Mouse (Mus musculus): ENCODE measurements around the gene Hoxc5. TPM values are rescaled to one million over a fixed set of nuclear protein-coding genes. Genes with fewer than 3 reads are reported as not detected.

Hoxc5 gene
- polyA plus RNA-seq, 1 experiment: 1.6 TPM

DNA sequence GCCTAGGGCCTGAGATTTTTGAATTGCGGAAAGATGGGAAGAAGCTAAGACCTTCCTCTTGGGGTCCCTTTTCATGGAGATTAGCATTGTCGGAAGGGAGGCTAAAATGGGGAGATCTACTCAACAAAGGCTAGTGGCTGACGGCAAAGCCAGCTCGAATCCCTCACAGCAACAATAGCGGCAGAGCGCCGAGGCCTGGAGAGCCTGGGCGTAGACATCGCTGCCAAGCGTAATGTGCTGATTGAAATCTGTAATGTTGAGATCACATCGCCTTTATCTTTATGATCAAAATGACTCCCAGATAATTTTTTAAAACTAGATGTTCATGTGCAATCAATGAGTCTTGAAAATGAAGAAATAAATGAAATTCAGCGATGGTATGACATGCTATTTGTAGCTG is 32.8 kb upstream of the Hoxc5 start:
- H3K79me2 ChIP-seq (ENCODE audit: control insufficient read depth, insufficient read depth): no peaks in the 10 kb centered on the region
- H3K79me3 ChIP-seq (ENCODE audit: low read depth): no peaks in the 10 kb centered on the region
- no peaks in the 10 kb centered on the region for H3K36me3 ChIP-seq (ENCODE audit: control insufficient read depth, insufficient read depth)
- no peak overlapping the region for H3K4me3 ChIP-seq (ENCODE audit: insufficient read depth, poor library complexity, severe bottlenecking)
- no peaks in the 10 kb centered on the region for H3K27me3 ChIP-seq (ENCODE audit: control insufficient read depth, insufficient read depth, insufficient read length)
- H3ac ChIP-seq (ENCODE audit: control insufficient read depth, insufficient read length, low read depth): no peak overlapping the region
- TF ChIP-seq CTCF (IDR thresholded peaks at IDR 0.05; ENCODE audit: control insufficient read depth, insufficient read depth, insufficient read length) (no peak), MYOG (IDR thresholded peaks at IDR 0.05; ENCODE audit: control insufficient read depth, extremely low read depth, insufficient read length) (no peak), MAX (IDR thresholded peaks at IDR 0.05) (no peak), FOSL1 (IDR thresholded peaks at IDR 0.05; ENCODE audit: insufficient read depth, low read length, poor library complexity, severe bottlenecking) (no peak), CEBPB (IDR thresholded peaks at IDR 0.05; ENCODE audit: low read depth) (no peak), MYOD1 (IDR thresholded peaks at IDR 0.05; ENCODE audit: control insufficient read depth, insufficient read length, low read depth) (no peak), USF1 (IDR thresholded peaks at IDR 0.05; ENCODE audit: low read depth) (no peak)

- Histone ChIP-seq H3K36me3 (ENCODE audit: control insufficient read depth, insufficient read depth) (no peaks in the 10 kb centered on the region), H3K4me3 (ENCODE audit: insufficient read depth, poor library complexity, severe bottlenecking) (no peak overlapping the region), H3K79me2 (ENCODE audit: control insufficient read depth, insufficient read depth) (no peaks in the 10 kb centered on the region), H3K79me3 (ENCODE audit: low read depth) (no peaks in the 10 kb centered on the region), H3K27me3 (ENCODE audit: control insufficient read depth, insufficient read depth, insufficient read length) (no peaks in the 10 kb centered on the region), H3ac (ENCODE audit: control insufficient read depth, insufficient read length, low read depth) (no peak overlapping the region)
- TF ChIP-seq FOSL1 (IDR thresholded peaks at IDR 0.05; ENCODE audit: insufficient read depth, low read length, poor library complexity, severe bottlenecking): no peak
- no peak for TF ChIP-seq USF1 (IDR thresholded peaks at IDR 0.05; ENCODE audit: low read depth)
- TF ChIP-seq MYOD1 (IDR thresholded peaks at IDR 0.05; ENCODE audit: control insufficient read depth, insufficient read length, low read depth): no peak
- no peak for TF ChIP-seq MAX (IDR thresholded peaks at IDR 0.05)
- no peak for TF ChIP-seq CEBPB (IDR thresholded peaks at IDR 0.05; ENCODE audit: low read depth)
- TF ChIP-seq CTCF (IDR thresholded peaks at IDR 0.05; ENCODE audit: control insufficient read depth, insufficient read depth, insufficient read length): no peak
- TF ChIP-seq MYOG (IDR thresholded peaks at IDR 0.05; ENCODE audit: control insufficient read depth, extremely low read depth, insufficient read length): no peak
These were observed 32.3 kb upstream of the Hoxc5 start for GRCm38 (mm10) chr15:102934897-102935296.

DNA sequence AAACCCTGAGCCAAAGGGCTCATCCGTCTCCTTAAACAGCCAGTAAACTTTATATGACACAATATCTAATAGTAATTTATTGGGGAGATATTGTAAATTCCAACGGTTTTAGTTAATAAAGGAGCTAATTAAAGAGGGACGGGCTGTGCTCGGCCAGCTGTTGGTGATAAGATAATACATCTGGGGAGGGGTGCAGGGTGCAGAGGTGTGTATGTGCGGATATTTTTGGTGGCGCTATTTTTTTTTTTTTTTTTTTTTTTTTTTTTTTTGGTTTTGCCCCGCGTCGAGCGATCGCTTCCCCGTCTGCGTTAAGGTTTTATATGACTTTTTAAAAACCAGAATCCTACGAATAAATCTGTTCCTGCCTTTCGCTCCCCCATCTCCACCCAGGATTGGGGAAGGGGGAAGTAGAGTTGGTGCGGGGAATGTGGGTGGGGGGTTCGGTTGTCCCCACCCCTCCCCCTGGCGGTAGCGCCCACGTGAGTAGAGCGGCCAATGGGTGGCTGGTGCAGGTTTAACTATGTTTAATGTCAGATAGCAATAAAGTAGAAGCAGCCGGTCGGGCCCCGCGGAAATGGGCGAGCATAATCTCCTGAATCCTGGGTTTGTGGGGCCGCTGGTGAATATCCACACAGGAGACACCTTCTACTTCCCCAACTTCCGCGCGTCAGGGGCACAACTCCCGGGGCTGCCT is 30.8 kb upstream of the Hoxc5 start, which contains the start of gene Hoxc12:
Hoxc12 (plus strand) TSS at position 479 of the 694 bp plus-strand sequence.
- no peak for TF ChIP-seq FOSL1 (IDR thresholded peaks at IDR 0.05; ENCODE audit: insufficient read depth, low read length, poor library complexity, severe bottlenecking)
- no peak for TF ChIP-seq MYOG (IDR thresholded peaks at IDR 0.05; ENCODE audit: control insufficient read depth, extremely low read depth, insufficient read length)
- no peak for TF ChIP-seq CEBPB (IDR thresholded peaks at IDR 0.05; ENCODE audit: low read depth)
- TF ChIP-seq USF1 (IDR thresholded peaks at IDR 0.05; ENCODE audit: low read depth): peak; percentile 86
- H3K27me3 ChIP-seq (ENCODE audit: control insufficient read depth, insufficient read depth, insufficient read length): no peaks in the 10 kb centered on the region

GRCm38 (mm10) chr15:102937036-102937666 is 30.1 kb upstream of the Hoxc5 start:
- no peaks in the 10 kb centered on the region for H3K36me3 ChIP-seq (ENCODE audit: control insufficient read depth, insufficient read depth)
- no peaks in the 10 kb centered on the region for H3K27me3 ChIP-seq (ENCODE audit: control insufficient read depth, insufficient read depth, insufficient read length)
- TF ChIP-seq CTCF (IDR thresholded peaks at IDR 0.05; ENCODE audit: control insufficient read depth, insufficient read depth, insufficient read length): no peak
- TF ChIP-seq USF1 (IDR thresholded peaks at IDR 0.05; ENCODE audit: low read depth): no peak
- no peak for TF ChIP-seq MAX (IDR thresholded peaks at IDR 0.05)
- no peak for TF ChIP-seq CEBPB (IDR thresholded peaks at IDR 0.05; ENCODE audit: low read depth)
- no peak for TF ChIP-seq FOSL1 (IDR thresholded peaks at IDR 0.05; ENCODE audit: insufficient read depth, low read length, poor library complexity, severe bottlenecking)
- TF ChIP-seq MYOD1 (IDR thresholded peaks at IDR 0.05; ENCODE audit: control insufficient read depth, insufficient read length, low read depth): no peak
- TF ChIP-seq MYOG (IDR thresholded peaks at IDR 0.05; ENCODE audit: control insufficient read depth, extremely low read depth, insufficient read length): no peak
- H3ac ChIP-seq (ENCODE audit: control insufficient read depth, insufficient read length, low read depth): no peak overlapping the region
- no peaks in the 10 kb centered on the region for H3K79me2 ChIP-seq (ENCODE audit: control insufficient read depth, insufficient read depth)
- no peaks in the 10 kb centered on the region for H3K79me3 ChIP-seq (ENCODE audit: low read depth)
- H3K4me3 ChIP-seq (ENCODE audit: insufficient read depth, poor library complexity, severe bottlenecking): no peak overlapping the region

More for the DNA sequence above, 30.8 kb upstream of the Hoxc5 start, which contains the start of gene Hoxc12:
- Histone ChIP-seq H3K4me3 (ENCODE audit: insufficient read depth, poor library complexity, severe bottlenecking) (no peak within 1 kb of the TSS), H3K79me2 (ENCODE audit: control insufficient read depth, insufficient read depth) (no peaks in the 10 kb centered on the region), H3K36me3 (ENCODE audit: control insufficient read depth, insufficient read depth) (no peaks in the 10 kb centered on the region), H3ac (ENCODE audit: control insufficient read depth, insufficient read length, low read depth) (no peak within 1 kb of the TSS), H3K79me3 (ENCODE audit: low read depth) (no peaks in the 10 kb centered on the region)

DNA sequence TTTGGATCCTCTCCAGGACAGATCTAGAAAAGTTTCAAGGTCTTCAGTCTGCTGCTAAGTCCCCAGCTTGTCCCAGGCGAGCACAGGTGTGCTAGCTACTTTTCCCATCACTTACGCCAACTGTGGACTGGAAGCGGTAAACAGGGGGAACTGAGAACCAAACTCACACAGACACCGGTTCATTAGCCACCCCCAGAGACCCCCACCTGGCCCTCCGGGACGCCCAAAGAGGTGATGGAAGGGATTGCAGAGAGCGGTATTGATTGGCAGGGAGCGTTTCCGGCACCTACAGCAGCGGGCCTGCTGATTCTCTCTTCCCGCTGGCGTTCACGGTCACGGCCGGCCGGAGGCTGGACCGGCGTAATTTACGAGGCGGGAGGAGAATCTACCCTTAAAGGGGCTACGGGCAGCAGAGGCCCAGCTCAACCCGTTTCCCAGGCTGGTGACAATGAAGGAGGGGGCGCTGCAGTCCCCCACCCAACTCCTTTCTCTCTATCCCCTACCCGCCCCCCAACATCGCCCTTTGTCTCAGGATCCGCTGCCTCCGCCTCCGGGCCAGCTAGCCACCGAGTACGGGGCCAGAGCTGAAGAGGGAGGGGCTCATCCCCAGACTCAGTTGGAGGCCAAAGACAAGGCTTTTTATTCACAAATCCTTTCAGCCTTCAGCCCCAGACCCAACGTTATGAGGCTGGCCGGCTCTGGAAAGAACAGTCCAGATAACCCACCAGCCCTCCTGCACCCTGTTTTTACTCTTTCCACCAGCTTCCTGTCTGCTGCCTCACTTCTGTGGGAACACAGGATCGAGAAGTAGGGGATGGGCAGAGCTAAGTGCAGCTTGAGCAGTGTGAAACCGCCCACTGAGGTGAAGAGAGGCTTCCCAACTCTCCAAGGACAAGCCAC is 27.7 kb upstream of the Hoxc5 start:
- no peaks in the 10 kb centered on the region for H3K79me2 ChIP-seq (ENCODE audit: control insufficient read depth, insufficient read depth)
- H3ac ChIP-seq (ENCODE audit: control insufficient read depth, insufficient read length, low read depth): no peak overlapping the region
- H3K36me3 ChIP-seq (ENCODE audit: control insufficient read depth, insufficient read depth): no peaks in the 10 kb centered on the region
- H3K79me3 ChIP-seq (ENCODE audit: low read depth): no peaks in the 10 kb centered on the region
- H3K4me3 ChIP-seq (ENCODE audit: insufficient read depth, poor library complexity, severe bottlenecking): no peak overlapping the region
- no peak for TF ChIP-seq CEBPB (IDR thresholded peaks at IDR 0.05; ENCODE audit: low read depth)
- TF ChIP-seq MYOD1 (IDR thresholded peaks at IDR 0.05; ENCODE audit: control insufficient read depth, insufficient read length, low read depth): no peak
- TF ChIP-seq CTCF (IDR thresholded peaks at IDR 0.05; ENCODE audit: control insufficient read depth, insufficient read depth, insufficient read length): no peak
- TF ChIP-seq USF1 (IDR thresholded peaks at IDR 0.05; ENCODE audit: low read depth): no peak
- TF ChIP-seq MYOG (IDR thresholded peaks at IDR 0.05; ENCODE audit: control insufficient read depth, extremely low read depth, insufficient read length): no peak
- TF ChIP-seq MAX (IDR thresholded peaks at IDR 0.05): no peak
- TF ChIP-seq FOSL1 (IDR thresholded peaks at IDR 0.05; ENCODE audit: insufficient read depth, low read length, poor library complexity, severe bottlenecking): no peak
- H3K27me3 ChIP-seq (ENCODE audit: control insufficient read depth, insufficient read depth, insufficient read length): no peaks in the 10 kb centered on the region

Data from C2C12 (cell line).